Mouse (Mus musculus): ENCODE data around the gene Troap.

Gene Troap

DNA sequence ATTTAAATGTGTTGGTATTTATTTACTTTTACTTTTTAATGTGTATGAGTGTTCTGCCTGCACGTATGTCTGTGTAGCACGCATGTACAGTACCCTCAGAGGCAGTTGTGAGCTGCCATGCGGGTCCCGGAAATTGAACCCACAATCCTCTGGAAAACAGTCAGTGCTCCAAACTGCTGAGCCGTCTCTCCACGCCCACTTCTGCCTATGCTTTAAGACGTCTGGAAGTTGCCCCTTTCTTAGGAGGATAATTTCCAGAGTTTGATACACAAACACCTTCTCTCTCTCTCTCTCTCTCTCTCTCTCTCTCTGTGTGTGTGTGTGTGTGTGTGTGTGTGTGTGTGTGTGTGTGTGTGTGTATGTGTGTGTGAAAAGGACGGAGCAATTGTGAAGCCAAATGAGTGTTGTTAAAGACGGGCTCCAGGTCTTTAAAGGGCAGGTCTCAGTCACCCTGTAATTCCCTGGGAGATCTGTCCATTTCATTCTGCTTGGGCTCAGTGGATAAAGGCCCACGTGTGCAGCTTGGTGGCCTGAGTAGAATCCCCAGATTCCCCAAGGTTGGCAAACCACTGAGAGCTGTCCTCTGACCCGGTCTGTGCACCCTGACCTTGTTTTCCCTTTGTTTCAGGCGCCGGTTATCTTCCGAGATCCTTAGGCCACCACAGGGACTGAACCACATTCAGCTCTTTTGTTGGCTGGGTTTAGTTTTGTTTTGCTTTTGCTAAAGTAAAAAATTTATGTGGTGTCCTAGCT lies 40.1 kb downstream of the Troap start:
- no peak for DNase-seq (ENCODE audit: low spot score)

DNA sequence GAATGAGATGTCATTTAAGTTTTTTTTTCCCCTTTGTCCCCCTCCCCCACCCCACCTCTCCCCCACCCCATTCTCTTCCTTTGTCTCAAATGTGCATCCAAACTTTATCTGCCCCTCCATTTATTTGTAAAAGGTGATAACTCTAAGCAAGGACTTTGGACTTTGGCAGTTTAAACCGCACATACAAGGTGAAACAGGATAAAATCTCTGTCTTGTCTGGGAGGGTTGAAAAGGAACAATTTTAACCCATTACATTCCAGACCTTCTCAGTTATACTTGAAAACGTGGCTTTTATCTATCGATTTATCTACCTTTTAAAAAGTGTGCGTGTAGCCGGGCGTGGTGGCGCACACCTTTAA lies 40.7 kb downstream of the Troap start:
- DNase-seq (ENCODE audit: low spot score): no peak

DNA sequence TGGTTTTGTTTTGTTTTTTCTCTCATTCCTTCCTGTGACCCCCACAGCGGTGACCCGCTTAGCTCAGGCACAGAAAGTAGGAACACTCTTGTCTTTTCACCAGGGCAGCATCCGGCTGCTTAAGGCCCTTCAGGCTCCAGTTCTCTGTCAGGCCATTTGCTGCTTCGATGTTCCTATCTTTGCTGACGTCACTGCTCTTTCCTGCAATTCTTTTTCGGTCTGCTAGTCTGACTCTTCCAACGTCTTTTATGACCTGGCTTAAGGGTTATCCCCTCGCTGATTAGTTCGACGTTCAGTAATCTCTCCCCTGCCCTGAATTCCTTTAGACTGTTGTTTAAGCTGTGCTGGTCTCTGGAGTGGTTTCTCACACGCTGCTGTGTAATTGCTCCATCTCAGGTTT lies 42.2 kb downstream of the Troap start:
- DNase-seq (ENCODE audit: low spot score): no peak

DNA sequence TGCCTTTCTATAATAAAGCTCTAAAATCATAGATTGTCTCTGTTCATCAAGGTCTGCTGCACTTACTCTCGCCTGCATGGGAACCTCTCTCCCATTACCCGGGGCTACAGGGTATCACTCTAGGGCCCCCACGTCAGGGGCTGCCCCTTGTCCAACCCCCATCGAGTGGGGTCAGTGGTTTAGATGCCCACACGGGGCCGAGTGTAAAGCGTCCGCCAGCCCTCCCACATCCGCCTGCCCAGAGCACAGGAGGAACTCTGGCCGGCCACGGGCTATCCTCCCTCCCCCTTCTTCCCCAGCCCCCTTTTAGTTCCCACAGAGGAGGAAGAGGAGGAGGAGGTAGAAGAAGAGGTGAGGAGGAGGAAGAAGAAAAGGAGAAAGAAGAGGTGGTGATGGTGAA lies 46.4 kb downstream of the Troap start:
- DNase-seq (ENCODE audit: low spot score): no peak

DNA sequence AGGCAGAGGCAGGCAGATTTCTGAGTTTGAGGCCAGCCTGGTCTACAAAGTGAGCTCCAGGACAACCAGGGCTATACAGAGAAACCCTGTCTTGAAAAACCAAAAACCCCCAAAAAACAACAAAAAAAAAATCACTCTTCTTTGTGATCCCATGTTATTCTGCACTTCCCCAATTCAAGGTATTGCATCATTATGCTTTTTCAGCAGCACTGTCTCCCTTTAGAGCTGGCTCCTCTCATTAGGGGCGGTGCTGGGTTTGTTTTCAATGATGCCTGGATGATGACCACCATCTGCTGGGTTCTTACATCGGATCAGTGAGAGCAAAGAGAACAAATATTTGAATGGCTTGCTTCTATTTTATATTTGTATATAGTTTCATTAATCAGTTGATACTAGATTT lies 48.3 kb downstream of the Troap start:
- DNase-seq (ENCODE audit: low spot score): no peak

DNA sequence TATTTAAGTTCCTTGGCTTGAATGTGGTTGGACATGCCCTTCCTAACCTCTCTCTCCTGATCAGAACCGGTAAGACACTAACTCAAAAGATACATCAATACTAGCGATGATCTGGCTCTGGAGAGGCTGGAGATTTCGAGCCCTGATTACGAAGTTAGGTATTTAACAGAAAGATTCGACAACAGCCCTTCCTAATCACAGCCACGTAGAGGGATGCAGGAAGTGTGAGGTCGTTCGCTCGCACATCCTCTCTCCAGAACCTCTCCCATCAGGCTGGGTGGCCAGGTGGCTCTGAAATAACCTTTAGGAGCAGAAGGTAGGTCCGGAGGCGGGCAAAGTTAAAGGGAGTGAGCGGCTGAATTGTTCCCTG lies 51.3 kb downstream of the Troap start, which contains the start of gene Spats2:
Gene Spats2 (plus strand): TSS at position 206 of the 370 bp plus-strand sequence.
- no peak for DNase-seq (ENCODE audit: low spot score)

DNA sequence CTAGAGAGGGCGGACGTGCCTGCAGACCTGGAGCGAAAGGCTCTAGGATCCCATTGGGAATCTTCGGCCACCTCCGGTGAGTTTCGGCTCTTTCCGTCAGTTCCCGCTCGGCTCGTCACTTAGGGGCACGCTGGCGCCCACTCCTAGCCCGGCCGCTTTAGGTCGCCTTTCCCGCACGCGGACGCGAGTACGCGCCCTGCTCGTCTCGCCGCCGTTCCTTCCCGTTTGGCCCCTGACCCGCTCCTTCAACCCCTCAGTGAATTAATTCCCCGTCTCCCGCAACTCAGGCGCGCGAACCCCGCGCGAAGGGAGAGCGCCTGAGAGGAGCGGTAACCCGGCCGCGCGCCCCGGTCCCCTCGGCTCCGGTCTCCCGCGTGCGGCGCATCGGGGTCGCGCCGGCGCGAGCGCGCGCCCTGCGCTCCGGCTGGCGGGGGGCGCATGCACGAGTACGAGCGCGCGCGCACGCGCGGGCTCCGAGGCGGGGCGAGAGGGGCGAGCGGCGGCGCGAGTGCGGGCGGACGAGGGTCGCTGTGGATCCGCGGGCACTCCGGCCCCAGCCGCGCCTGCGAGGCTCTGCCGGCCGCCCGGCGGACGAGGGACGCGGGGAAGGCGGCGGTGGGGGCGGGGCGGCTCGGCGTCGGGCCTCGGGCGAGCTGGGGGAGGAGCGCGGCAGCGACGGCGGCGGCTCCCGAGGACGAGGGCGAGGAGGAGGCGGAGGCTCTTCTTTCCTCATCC lies 51.9 kb downstream of the Troap start:
- DNase-seq (ENCODE audit: low spot score): peak; percentile 94

DNA sequence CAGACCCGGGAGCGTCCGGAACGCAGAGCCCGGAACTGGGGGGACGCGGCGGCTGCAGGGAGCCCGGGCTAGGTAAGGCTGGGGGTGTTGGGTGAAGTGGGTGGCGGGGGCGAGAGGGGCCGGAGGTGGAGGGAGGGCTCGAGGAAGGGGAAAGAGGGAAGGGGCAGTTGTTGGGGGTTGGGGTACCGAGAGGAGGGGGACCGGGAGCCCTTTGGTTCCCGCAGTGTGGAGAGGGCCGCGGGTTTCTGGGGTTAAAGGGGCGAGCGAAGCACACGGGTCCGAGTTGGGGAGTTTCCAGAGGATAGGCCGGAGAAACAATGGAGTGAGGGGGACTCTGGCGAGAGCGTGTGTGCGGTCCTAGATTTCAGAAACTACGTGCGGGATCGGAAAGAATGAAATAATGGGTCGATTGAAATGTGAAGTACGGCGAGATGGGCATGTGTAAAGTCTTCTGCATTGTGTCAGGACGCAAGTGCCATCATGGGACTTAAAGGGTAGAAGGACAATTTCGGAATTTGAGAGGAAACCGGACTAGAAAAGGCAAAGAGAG lies 52.5 kb downstream of the Troap start:
- DNase-seq (ENCODE audit: low spot score): no peak

DNA sequence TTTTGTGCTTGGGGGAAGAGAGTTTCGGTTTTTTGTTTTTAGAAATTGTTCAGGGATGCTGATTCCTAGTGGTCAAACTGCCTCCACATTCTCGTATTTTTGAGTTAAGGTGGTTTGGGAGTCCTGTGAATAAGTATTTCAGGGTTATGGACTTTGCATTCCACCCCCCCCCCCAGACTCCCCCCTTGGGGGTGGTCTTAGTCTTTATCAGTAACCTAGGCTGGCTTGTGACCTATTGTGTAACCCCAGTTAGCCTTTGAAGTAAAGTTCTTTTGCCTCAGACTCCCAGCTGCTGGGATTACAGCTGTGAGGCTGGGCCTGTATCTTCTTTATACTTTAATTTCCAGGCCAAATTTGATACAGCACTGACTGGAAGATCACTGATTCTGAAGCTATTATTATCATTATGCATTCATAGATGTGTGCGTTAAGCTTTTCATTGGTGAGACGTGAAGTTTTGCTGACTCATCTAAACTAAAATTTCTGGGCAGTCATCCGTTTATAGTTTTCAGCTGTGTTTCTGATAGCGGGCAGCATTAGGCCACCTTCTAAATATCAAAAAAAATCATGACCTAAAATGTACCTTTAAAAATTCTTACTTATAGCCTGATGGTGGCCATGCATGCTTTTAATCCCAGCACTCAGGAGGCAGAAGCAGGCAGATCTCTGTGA lies 53.6 kb downstream of the Troap start:
- no peak for DNase-seq (ENCODE audit: low spot score)

DNA sequence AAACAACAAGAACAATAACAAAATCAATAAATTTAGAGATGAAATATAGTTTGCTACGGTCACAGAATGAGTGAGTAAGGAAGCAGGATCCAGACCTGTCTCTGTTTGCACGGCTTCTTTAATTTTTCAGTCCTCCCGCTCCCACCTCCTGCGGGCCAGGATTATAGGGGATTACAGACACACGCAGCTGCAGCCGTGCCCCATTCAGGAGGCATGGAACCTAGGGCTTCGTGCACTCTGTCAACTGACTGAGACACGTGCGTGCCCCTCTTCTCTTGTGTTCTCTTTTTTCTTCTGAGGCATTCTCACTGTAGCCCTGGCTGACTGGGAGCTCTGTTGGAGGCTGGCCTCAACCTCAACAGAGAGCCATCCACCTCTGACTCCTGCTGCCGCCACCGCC lies 55.1 kb downstream of the Troap start:
- DNase-seq (ENCODE audit: low spot score): no peak

DNA sequence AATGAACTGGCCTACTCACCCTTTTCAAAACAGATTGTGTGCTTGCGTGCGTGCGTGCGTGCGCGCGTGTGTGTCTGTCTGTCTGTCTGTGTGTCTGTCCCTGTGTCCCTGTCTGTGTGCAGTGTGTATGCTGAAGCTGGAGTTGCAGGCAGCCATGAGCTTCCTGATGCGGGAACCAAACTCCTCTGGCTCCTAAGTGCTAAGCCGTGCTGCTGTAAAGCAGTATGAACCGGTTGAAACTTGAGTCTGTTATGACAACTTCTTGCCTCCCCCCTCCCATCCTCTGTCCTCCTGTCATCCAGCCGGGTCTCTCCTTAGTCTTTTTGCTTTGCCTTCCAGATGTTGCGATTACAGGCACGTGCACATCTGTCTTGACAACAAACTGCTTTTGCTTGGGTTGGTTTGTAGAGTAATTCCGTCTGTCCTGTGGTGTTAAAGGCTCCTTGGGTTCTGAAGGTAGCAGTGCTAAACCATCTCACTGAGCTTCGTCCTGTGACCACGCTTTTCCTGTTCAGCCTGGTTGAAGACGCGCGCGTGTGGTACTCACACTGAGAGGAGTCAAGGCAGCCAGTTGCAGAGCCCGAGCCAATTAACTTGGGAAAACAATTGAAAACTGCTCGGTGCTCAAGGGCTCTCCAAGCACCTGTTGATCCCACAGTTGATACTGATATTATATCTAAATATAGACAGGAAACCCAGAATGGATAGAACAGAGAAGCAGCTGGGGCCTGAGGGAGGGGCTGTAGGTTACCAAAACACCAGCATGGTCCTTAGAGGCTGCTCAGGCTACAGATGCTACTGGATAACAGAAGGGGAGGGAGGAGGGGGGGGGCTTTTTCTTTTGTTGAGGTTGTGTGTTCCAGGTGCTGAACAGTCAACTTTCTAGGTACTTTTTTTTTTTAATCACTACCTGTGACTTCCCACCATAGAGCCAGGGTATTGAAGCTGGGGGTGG lies 55.9 kb downstream of the Troap start:
- no peak for DNase-seq (ENCODE audit: low spot score)

Measured in testis, postnatal 10 days (tissue).